Mouse (Mus musculus) lung, postnatal 10 days (tissue): ENCODE measurements around the gene Mcur1.

Source experiments
- DNase-seq: peaks from one replicate; pipeline ENCODE4 v3.0.0; 2021

Mcur1 gene

DNA sequence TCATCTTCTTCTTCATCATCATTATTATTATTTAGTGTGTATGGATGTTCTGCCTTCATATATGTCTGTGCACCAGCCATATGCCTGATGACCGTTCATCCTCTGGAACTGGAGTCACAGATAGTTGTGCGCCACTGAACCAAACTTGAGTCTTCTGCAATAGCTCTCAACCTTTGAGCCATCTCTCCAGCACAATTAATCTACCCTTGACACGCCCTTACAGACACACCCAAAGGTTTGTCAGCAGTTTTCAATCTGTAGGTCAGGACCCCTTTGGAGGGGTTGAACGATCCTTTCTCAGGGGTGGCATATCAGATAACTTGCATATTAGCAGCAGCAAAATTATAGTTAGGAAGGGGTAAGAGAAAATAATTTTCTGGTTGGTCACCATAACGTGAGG, 4.7 kb upstream of the Mcur1 start:
- DNase-seq = no peak

DNA sequence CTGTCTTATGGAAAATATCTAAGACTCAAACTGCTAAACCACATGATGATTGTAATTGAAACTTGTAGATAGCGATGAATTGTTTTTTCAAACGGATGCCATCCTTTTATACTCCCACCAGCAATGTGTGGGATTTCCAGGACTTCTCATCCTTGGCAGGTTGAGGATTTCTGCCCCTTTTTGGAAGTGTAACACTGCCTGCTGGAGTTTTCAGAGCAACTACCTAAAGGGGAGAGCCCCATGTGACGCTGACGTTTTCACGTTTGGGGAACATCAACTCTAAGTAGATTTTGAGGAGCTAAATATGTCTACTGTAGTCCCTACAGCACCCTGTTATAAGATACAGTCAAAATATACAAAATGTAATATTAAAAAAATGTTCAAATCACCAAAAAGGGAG, 2.7 kb upstream of the Mcur1 start:
- DNase-seq = no peak

DNA sequence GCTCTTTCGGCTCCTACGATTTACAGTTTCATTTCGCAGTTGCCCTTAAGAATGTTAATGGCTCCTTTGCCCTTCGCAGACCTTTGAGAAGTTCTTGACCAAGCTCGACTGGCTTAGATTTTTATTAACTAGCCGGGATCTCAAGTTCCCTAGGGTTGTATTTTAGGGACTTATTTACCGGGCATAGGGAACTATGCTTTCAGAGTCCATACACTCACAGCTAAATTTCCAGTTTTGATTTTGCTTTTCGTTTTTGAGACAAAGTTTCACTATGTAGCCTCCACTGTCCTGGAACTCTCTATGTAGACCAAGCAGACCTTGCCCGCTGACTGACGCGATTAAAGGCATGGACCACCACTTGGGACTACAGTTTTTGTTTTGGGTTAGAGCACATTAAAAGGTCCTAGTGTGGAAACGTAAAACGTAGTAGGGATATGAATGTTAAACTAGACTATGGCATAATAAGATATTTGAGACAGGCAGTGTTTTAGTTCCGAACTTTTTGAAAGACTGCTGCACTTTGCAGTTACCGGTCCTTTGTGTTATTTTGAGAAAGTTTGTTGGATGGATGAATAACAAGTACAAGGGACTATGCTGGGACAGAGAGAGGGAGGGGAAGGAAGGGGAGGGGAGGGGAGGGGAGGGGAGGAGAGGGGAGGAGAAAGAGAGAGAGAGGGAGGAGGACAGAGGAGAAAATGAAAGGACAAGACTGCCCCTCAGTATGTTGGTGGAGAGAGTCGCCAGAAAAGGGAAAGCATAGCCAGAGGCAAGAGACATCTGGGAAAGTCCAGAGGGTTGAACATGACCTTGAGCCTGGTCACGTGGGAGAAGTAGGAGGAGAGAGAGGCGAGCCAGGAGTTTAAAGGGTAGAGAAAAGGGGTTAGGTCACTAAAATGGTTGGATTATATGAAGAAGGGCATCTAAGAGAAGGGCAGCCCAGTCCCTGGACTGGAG, 744 bp upstream of the Mcur1 start:
- peak; percentile 68 for DNase-seq

DNA sequence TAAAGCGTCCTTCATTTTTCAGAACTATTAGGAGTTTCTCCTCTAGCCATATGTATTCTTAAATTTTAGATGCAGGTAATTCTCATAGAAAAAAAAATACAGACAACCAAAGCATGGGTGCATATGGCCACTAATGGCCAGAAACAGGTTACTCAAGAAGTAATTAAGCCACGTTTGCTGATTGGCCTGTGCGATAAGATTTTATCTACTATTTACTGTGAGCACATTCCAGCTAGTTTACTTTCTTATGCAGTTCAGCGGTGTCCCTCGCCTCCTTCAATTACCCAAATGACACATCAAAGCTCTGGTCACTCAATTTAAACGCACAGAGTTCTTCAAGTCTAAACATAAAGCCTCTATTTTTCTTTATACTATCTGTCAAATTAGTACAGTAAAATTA, 1.0 kb downstream of the Mcur1 start:
- DNase-seq = no peak

DNA sequence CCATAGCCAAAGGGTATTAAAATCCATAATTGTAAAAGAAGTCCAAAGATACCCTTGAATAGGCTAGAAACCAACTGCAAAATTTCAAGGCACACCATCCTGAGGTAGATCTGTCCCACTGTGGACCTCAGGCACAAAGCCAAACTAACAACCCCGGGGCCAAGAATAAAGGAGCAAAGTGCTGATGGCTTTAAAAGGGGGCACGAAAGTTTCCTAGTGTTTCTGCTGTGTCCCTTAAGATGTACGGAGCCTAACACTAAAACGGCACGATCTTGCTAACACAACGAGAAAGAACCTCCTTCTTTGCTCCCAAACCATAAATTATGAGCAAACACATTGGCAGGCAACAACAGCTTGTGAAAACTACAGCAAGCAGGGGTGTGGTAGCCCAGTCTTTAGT, 1.6 kb downstream of the Mcur1 start:
- DNase-seq = no peak

DNA sequence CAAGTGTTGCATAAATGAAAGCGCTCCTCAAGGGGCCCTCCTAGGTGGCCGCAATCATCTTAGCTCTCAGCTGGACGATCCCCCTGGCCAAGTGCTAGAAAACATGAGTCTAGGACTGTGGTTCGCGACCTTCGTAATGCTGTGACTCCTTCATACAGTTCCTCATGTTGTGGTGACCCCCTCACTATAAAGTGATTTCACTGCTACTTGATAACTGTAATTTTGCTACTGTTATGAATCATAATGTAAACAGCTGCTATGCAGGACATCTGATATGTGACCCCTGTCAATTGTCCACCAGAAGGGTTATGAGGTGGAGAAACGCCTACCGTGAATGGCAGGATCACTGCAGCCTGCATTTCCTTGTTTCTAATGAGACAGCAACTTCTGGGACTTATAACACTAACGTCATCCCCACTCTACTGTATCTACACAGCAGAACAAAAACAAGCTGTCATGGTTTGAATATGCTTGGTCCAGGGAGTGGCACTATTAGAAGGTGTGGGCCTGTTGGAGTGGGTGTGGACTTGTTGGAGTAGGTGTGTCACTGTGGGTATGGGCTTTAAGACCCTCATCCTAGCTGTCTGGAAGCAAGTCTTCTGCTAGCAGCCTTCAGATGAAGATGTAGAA, 3.0 kb downstream of the Mcur1 start:
- DNase-seq = no peak

DNA sequence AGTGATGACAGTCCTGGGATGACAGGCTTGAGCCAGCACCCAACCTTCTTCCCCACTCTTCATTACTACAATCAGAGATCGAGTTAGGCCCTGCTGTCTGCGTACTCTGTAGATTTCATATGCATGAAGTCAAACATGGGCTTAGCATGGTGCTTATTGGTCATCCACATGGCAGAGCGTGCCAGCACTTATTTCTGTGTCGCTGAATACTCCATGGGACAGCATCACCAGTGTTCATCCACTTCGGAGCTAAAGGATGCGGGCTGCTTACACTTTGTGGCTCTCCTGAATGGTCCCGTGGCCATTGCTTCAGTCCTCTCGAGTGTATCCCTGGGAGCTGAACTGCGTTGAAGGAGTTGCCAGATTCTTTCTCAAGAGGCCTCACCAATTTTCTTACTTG, 4.7 kb downstream of the Mcur1 start:
- DNase-seq = no peak

DNA sequence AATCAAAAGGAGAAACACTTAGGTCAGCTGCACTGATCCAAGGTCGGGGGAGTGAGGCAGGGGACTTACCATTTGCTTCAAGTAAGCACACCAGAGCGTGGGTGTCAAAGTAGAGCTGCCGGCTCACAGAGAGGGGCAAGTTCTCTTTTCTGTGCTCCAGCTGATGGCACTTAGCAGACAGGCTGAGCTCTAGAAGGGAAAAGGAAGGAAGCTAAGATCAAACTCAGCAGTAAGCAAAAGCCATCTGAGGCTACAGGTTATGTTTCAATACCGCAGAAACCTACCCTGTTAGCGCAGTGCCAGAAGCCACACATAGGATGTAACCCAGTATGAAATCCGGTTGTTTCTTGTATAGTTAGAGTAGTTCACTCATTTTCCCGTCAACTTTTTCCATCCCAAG, 5.2 kb downstream of the Mcur1 start:
- DNase-seq = no peak

DNA sequence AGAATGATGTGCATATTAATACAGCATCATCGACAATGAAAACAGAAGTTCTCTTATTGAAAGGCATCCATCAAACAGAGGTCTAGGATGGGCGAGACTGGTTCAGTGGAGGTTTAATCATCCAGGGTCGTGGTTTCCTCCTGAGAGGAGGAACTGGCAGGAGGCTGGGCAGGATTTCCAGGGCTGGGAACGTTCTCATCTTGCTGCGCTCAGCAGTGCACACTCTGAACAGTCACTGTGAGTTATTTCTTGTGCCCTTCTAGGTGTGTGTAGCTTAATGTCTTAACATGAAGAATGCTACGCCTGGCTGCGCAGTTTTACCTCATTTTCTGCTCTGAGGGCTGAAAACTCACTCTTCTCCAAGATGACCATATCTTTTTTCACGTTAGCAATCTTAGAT, 9.3 kb downstream of the Mcur1 start:
- no peak for DNase-seq

DNA sequence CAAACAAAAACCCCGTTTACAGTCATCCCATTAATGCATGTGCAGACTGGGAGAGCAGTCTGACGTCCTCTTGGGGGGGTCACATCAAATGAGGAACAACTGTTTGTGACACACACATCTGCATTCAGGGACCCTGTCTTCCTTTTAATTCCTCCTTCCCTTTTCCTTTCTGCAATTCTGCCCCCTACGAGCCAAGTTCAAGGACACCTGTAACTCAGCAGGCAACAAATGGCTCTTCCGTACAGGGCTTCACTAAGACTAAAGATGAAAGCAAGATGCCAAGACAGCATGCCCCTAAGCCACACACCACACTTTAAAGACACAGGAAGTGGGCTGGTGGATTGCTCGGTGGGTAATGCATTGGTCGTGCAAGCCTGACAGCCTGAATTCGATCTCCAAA, 10.1 kb downstream of the Mcur1 start:
- DNase-seq = no peak

DNA sequence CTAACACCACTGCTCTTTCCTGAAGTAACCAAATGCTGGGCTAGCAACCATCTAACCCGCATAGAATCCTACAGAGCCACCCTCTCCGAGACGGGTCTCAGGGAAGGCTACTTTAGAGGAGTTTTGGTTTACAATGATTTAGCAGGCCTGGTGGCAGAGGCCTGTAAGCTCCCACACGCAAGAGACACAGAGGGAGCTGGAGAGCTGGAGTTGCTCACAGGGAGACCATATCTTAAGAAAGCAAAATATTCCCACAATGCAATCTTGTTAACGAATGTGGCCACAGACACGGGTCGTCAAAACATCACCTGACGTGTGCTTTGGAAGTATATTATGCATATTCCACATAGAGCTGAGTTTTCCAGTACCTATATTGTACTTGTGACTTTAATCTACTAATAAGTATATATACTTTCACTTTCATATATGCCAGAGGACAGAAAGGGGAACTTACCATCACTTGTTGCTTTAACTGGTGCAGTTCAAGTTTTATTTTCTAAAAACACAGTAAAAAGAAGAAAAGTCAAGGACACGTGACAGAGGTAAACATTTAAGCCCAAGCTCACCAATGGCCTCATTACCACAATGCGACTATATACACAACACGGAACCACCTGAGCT, 10.8 kb downstream of the Mcur1 start:
- DNase-seq = no peak

DNA sequence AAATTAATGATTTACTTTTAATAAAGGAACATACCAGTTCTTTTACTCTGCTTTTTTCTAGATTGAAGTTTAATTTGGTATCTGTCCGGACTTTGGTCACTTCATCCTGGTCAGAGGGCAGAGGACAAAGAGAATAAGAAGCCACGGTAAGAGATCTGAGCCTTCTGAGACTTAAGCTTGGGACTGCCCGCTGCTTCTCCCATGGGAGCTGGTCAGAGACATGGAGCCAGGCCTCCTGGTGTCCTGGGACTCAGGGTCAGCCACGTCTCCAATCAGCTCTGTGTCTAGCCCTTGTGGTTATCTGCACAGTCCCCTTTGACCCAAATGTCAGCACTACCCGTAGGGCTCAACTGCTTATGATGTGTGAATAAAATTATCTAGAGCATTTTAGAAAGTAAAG, 11.4 kb downstream of the Mcur1 start:
- DNase-seq = no peak

DNA sequence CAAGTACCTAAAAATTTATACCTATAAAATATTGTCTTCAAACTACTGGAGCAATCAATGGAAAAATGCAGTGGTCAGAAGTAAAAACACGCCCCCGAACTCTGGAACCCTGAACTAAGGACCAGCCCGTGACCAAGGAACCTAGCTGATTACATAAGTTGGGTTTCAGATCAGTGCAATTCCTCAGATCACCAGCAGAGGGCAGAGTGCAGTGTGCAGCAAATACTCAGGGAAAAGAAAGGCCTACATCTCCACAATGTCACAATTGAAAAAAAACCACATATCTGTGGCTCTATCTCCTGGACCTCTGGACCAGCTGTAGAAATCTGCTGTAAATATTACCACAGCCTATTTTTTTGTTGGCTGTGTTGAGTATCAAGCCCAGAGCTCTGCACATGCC, 13.1 kb downstream of the Mcur1 start:
- peak; percentile 88 for DNase-seq

DNA sequence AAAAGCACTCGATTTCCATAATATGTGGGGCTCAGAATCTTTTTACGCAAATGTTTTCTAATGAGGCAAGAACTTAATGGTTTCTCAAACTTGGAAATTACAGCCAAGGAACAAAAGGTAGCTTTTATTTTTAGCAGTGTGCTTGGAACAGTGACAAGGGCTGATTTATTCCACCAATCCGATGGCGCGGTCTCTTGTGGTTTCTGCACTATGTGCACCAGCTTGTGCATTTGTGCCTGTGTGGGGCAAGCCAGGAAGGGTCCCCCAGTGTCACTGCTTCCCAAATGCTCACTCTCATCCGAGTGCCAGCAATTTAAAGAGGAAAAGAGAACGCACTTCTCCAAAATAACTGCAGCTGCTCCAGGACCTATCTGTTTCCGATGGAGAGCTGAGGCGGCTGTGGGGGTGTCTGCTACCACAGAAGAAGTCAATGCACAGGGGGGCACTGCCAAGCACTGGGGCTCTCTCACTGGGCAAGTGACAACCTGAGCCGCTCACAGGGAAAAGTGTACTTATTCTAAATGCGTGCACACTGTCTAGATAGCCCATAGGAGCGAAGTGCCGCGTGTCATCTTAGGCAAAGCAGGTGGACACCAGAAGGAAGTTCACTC, 19.7 kb downstream of the Mcur1 start:
- DNase-seq = no peak

DNA sequence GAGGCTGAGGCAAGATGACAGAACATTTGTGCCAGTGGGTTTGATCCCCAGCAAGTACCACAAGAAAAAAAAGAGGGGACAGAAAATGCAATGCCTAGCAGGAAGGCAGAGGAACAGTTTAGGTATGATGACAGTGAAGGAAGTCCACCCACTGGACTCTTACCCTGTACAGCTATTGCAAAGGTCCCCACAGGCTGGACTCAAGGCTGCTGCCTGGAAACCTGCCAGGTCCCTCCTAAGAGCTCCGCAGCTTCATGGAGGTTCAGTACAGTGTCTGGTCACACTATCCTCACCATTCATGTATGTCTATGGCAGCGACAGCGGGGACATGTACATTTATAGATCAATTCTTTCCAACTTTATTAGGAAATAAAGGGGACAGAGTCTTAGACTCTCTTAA, 20.6 kb downstream of the Mcur1 start:
- DNase-seq = no peak

DNA sequence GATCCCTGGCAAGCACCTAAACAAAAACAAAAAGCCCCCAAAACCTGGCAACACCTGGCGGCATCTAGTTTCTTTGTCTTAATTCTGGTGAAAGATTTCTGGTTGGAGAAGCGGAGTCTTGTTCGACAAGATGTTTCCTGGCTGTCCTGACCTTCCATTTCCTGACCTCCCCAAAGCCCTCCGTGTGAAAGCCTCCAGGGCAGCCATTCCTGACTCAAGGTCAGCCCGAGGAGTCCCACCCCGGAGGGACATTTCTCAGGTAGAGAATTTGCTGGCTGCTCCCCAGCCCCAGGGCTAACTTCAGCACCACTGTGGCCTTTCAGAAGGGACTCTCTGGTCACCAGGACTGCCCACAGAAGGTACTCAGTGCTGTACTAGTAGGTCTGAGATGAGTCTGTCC, 22.1 kb downstream of the Mcur1 start:
- DNase-seq = no peak

DNA sequence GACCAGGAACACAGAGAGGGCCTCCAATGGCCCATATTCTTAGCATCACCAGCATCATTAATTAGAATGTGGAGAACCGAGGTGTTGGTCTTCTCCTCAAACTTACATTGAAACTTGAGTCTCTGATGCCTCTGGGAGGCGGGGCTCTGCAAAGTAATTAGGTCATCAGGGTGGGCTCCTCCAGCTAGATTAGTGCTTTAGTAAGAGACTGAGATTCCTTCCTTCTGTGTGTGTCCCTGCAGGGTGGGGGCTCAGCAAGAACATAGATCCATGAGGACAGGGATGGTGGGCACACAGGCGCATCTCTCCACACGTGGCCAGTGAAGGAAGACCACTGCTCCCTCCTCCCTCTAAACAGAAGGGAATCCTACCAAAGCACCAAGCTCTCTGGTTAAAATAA, 26.0 kb downstream of the Mcur1 start:
- no peak for DNase-seq

DNA sequence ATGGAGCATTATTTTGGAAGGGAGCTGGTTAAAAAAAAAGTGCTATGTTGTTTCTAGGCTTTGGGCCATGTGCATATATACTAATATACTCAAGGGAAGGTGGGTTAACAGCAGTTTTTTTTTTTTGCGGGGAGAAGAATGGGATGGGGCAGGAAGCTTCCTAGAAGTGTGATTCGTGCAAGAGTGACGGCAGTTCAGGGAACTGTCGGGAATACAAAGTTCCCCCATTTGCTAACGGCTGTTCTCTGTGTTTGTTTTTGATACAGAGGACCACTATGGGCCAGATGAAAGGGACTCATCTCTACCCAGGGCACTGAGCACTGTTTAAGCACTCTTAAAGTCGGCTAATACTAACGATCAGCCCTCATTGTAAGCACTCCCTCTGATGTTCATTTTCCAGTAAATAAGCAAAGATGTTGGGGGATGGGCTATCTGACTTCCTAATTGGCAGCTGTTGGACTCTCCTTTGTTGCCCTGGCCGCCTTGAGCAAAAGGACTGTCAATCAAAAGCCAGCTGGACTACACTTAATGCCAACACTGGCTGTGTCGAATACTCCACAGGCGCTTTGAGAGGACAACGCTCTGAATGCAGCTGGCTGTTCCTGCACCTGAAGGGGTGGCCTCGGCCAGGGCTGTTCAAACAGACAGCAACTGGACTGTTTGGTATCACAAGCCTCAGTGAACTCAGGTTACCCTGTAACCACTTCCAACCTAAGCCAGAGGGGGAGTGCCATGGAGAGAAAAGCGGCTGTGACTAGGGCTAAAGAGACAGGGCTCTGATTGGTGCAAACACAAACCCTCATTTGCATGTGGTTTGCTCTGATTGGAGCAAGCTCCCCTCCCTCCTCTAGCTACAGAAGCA, 28.9 kb downstream of the Mcur1 start:
- peak; percentile 82 for DNase-seq

DNA sequence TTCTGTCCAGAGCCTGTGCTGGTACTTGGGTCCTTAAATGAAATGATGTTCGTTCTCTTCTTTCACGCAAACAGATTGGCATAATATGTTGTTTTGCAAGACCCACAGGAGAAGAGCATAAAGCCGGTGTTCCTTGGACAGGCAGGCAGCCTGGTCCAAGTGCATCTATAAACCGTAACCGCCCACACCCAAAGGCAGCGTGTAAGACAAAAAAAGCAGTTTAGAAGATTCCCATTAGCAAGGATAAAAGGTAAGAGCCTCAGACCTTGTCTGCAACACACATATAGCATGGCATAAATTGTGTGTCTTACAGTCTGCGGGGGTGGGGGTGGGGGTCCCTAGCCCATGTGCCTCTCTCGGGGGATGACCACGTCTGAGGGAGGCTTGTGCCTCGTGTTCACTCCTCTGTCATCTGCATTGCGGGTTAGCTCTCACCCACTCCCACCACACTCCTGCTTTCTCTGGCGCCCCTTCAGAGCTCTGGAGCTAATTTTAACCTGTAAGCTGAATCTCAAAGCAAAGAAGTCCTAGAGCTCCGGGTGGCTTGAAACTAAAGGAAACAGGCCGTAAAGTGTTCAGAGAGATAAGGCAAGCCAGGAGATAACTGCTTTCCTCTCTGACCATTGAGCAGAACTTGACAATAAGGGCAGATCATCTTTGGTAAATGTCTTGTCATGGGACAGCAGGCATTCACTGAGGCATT, 29.7 kb downstream of the Mcur1 start:
- no peak for DNase-seq

DNA sequence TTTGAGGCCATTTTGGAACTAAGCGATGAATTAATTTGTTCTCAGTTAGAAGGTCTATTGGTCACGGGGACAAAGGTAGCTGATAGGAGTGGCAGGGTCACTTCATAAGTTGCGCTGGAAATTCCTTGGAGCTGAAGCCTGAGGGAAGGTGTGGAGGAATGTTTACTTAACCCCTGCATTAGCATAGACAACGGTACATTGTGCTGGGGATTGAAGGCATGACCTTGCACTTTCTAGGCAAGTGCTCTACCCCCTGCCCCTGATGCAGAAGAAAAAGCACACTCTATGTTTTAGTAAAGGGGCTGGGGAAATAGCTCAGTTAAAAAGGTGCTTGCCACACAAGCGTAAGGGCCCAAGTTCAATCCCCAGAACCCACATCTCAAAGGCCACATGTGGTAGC, 33.7 kb downstream of the Mcur1 start:
- no peak for DNase-seq

DNA sequence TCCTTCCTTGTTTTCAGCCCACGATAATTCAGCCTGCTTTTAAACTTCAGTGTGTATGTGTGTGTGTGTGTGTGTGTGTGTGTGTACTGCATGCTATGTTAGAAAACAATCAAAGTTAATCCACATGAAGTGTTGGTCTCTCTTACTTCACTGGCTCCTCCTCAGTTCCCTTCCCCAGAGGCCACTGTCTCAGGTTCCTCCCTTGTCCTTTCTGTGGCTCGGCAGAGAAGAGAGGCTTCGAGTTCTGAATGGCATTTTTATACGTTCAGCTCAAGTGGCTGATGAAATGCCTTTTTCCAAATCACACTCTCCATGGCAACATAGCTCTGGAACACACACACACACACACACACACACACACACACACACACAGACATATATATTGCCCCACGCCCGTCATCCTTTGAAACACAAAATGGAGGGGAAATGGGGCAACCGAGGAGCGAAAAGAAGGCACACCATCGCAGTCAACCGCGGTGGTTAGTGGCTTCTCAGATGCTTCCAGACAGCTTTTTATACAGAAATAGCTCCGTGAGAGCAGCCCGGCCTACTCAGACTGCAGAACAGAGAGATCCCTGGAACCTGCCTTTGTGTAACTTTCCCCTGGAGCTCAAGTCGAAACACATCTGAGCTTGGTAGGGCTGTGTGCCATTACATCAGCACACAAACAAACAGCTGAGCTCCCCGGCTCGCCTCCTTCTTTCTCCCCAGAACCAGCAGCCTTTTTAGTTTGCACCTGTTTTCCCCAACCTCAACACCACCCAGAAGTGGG, 34.4 kb downstream of the Mcur1 start:
- DNase-seq = peak; percentile 15
